Mouse (Mus musculus): Measurements from ENCODE around the gene C3.

The C3 gene

DNA sequence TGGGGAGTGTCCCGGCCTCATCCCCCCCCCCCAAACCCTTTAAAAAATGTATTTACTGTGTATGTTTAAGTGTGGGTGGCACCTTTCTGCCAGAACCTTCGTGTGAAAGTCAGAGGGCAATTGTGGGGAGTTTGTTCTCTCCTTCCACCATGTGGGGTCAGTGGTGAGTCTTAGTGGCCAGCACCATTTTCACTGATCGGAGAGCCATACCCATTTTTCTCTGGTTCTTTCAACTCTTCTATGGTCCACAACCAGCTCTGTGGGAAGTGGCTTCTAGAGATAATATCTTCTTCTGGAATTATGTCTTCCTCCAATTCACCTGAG, 8.1 kb downstream of the C3 start:
- DNase-seq (ENCODE audit: low read depth): peak; percentile 74

- peak; percentile 89 for DNase-seq (ENCODE audit: low read depth)
Measured at GRCm38 (mm10) chr17:57219167-57219883, 8.6 kb downstream of the C3 start.

DNA sequence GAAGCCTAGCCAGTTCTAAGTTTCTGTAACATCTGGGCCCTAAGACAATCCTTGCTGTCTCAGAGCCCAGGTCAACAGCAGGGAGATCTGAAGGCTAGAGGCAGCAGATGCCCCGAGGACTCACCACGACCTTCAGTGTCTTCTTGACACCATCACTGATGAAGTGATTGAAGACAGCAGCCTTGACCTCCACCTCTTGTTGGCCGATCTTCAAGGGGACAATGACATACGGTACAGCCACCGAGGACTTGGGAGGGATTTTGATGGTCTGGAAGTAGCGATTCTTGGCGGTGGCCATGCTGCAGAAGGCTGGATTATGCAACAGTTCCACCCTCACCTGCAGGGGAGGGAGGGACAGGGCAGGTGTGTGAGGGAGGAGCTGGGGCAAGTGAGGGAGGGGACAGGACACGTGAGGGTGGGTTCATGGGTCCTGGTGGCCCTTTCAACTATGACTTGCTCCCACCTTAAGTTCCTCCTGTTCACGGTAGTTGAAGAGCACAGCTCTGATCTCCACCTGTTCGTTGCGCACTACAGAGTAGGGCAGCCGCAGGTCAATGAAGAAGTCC, 9.5 kb downstream of the C3 start:
- DNase-seq (ENCODE audit: low read depth): no peak

- DNase-seq (ENCODE audit: low read depth): no peak
Measured at GRCm38 (mm10) chr17:57214676-57215387, 13.1 kb downstream of the C3 start.

DNA sequence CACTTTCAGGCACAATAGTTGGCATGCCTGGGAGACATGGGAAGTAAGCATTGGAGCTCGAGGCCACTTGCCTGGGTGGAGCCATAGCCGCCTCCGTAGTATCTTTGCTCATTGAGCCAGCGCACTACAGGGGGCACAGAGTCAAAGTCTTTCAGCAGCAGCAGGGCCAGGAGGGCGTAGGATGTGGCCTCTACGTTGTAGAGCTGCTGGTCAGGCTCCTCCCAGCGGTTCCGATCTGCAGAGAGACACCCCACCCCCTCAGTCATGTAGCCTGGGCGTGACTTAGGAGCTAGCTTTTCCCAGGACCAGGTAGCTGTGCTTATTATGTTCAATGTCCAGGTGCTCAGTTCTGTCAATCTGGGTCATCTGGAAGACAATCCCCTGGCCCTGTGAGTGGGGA, 16.4 kb downstream of the C3 start:
- DNase-seq (ENCODE audit: low read depth): no peak

DNA sequence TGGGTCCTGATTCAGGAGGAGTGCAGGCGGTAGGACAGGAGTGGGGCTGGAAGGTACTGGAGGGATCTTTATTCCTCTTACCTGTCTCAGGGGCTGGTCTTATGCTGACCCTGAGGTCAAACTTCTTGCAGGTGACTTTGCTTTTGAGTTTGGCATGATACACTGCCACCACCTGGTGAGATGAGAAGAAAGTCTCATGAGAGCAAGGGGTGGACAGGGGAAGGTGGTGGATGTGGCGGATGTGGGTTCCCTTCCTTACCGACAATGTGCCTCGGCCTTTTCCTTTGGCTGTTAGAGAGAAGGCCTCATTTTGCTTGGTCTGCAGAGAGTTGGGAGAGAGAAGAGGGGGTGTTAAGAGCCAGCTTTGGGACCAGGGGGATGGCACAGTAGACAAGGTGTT, 18.6 kb downstream of the C3 start:
- DNase-seq (ENCODE audit: low read depth): no peak

DNA sequence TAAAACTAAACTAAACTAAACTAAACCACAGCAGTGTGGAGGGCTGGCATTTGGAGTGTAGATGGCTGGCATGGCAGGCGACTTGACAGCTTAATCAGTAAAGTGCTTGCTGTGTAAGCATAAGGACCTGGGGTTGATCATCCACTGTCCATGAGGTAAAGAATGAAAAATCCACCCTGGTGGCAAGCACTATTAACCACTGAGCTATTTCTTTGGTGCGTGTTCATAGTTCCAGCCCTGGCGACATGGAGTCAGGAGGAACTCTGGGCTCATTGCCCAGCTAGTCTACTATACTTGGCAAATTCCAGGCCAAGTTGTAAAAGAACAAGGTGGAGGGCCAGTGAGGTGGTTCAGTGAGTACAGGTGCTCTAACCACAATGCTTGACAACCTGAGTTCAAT, 20.0 kb downstream of the C3 start:
- peak; percentile 58 for DNase-seq (ENCODE audit: low read depth)

DNA sequence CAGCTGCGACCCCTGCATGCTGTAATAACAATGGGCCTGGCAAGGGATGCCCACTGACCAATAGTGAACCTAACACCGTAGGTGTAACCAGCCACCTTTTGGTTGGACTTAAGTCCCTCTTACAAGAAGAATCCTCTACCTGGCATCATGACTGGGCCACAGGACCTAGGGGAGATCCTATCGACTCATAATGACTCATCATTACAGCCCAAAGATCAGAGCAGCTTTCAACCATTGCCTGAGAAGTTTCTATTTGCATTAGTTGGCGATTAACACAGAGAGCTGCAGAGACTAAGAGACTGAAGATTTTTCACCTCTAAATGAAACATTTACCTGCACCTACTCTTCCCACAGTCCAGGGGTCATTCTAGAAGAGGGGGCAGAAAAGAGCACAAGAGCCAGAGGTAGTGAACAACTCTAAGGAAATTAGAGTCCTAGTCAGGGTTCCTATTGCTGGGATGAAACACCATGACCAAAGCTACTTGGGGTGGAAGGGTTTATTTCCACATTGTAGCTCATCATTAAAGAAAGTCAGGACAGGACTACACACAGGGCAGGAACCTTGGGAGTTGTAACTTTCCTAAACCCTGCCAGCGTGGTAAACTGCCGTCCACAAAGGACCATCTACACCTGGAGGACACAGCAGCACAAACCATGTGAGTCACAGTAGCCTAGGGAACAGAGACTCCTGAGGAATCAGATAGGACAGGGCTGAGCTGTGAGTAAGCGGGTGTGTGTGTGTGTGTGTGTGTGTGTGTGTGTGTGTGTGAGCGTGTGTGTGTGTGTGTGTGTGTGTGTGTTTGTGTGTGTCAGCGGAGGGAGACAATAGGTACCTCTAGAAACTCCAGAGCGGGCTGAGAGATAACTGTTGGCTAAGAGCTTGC, 25.9 kb downstream of the C3 start:
- no peak for DNase-seq (ENCODE audit: low read depth)

GRCm38 (mm10) chr17:57198252-57198651, 29.7 kb downstream of the C3 start:
- no peak for DNase-seq (ENCODE audit: low read depth)

GRCm38 (mm10) chr17:57195326-57196010, 32.5 kb downstream of the C3 start:
- peak; percentile 28 for DNase-seq (ENCODE audit: low read depth)

DNA sequence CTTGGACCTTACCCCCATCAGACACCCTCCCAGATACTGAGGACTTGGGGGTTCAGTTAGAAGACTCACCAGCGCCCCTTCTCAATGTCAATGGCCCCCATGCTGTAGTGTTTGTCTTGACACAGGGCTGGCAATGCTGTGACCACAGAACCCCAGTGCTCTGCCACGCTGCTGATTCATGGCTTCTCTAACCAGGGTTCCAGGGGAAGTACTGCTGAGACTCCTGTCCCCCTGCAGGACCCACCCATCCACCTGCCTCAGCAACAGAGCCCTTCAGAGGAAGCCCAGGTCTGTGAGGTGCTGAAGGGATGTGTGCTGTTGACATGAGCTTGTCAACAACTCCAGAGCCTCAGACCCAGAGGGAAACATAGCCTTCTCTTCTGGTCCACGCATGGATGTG, 33.2 kb downstream of the C3 start:
- no peak for DNase-seq (ENCODE audit: low read depth)

DNA sequence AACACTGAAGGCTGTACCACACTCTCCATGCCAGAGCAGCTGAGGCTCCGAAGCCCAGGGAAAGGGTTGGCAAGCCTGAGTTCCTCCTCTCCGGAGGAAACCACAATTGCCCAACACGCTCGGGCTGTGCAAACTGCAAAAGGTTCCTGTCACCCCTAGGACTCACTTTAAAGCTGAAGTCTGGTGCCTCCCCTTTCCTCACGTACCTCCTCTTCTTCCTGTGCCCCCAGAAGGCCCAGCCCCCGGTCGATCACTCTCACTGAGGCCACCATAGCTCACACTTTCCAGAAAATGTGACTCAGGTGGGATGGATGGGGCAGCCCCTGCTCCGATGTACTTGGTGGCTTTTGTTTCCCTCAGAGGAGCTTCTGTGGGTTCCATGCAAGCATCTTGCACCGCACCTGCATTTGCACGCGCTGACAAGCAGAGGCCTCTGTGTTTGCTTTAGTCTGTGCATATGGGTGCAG, 33.9 kb downstream of the C3 start, which contains the start of gene Tnfsf14:
Gene Tnfsf14, minus strand, starts transcription at position 137 of the 467 bp plus-strand sequence.
- DNase-seq (ENCODE audit: low read depth): no peak

- DNase-seq (ENCODE audit: low read depth): no peak
Measured at GRCm38 (mm10) chr17:57188510-57189192, 39.3 kb downstream of the C3 start.

DNA sequence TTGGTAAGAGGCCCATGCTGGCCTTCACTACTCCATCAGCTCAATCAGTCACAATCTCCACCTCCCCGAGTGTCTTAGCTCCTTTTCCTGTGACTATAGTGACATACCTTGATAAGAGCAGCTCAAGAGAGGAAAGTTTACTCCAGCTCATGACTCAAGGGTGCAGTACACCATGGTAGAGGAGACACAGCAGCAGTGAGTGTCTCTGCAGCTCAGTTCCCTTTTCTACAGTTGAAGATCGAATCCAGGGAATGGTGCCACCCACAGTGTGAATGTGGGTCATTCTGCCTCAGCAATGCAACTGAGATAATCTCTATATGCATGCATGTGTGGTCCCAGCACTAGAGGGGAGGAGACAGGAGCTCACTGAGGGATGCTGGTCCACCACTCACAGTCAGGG, 42.3 kb downstream of the C3 start:
- DNase-seq (ENCODE audit: low read depth): no peak

DNA sequence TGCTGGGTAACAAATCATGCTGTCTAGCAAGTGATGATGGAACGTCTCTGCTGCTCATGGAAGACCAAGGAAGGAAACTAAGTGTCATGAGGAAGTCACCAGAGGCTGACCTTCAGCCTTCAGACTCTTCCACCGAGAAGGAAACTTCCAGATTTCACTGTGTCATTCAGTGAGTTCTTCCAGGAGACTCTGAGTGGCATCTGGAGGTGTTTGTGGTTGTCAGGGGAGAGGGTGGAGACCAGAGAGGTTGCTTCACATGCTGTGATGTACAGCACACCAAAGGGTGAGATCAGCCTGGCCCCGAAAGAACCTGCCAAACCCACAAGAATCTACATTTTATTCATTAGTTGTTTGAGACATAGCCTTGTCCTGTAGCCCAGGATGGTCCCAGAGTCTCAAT, 45.1 kb downstream of the C3 start:
- DNase-seq (ENCODE audit: low read depth): no peak

- DNase-seq (ENCODE audit: low read depth): peak; percentile 59
Measured at GRCm38 (mm10) chr17:57180363-57180762, 47.6 kb downstream of the C3 start.

- DNase-seq (ENCODE audit: low read depth): peak; percentile 40
Measured at GRCm38 (mm10) chr17:57173351-57173750, 54.6 kb downstream of the C3 start.

- peak; percentile 93 for DNase-seq (ENCODE audit: low read depth)
Measured at GRCm38 (mm10) chr17:57172378-57172777, 55.6 kb downstream of the C3 start.

GRCm38 (mm10) chr17:57170616-57171260, 57.2 kb downstream of the C3 start:
- DNase-seq (ENCODE audit: low read depth): no peak

Data from NIH3T3 (cell line).